Mouse (Mus musculus) lung, postnatal 0 days (tissue): ENCODE results near the gene Atg4b.

Experiments used
- CTCF ChIP-seq: IDR thresholded peaks from 2 replicates; pipeline ENCODE4 v1.5.1; 2016; ENCODE audit warnings: antibody characterized with exemption, mild to moderate bottlenecking
- EP300 ChIP-seq: IDR thresholded peaks from 2 replicates; pipeline ENCODE4 v1.6.1; 2016; ENCODE audit warnings: antibody characterized with exemption, mild to moderate bottlenecking, control low read depth

DNA sequence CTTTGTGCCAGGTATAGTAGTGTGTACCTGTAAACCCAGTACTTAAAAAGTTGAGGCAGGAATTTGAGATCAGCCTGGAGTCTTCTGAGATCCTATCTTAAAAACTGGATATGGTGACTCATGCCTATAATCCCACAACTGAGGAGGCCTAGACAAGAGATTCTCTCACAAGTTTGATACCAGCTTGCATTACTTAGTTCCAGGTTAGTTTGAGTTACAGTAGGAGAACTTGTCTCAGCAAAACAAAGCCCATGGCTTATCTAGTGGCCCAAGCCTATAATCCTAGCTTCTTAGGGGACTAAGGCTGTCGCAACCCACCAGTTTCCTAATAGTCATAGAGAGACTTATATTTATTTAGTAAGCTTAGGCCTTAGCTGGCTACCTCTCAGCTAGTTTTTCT is 8.8 kb downstream of the Atg4b start:
- no peak for TF ChIP-seq CTCF
- TF ChIP-seq EP300, result no peak
